Mouse (Mus musculus): ENCODE measurements around the gene Nkpd1. TPM values are rescaled to one million over a fixed set of nuclear protein-coding genes. Genes with fewer than 3 reads are reported as not detected.

The Nkpd1 gene
- total and polyA plus RNA-seq, 3 experiments = 0.22 to 0.55 (median 0.53) TPM

- ATAC-seq (ENCODE audit: extremely low read depth, insufficient number of reproducible peaks, low FRiP score, poor library complexity, severe bottlenecking) (no peak), DNase-seq (ENCODE audit: low spot score) (no peak)
- Histone ChIP-seq H3K27me3 (ENCODE audit: insufficient read depth, low read length) (peaks cover 38% of the 10 kb centered on the region), H3K36me3 (replicated peaks) (no peaks in the 10 kb centered on the region), H3K4me3 (ENCODE audit: low read depth, low read length) (no peak overlapping the region), H3K4me1 (ENCODE audit: insufficient read depth, low read depth, low read length) (peaks cover 4% of the 10 kb centered on the region), H3K9me3 (replicated peaks) (peaks cover 7% of the 10 kb centered on the region)
- TF ChIP-seq GATA2 (IDR thresholded peaks at IDR 0.05; ENCODE audit: borderline replicate concordance, low read depth, low read length) (no peak), POLR2AphosphoS5 (IDR thresholded peaks at IDR 0.05; ENCODE audit: insufficient replicate concordance, low read depth, low read length) (no peak), GATA1 (IDR thresholded peaks at IDR 0.05; ENCODE audit: borderline replicate concordance, low read length) (no peak), TAL1 (conservative IDR thresholded peaks at IDR 0.05; ENCODE audit: low read depth, low read length) (no peak), CTCF (IDR thresholded peaks at IDR 0.05; ENCODE audit: low read depth, low read length) (no peak)
Measured at GRCm38 (mm10) chr7:19477084-19477483, 40.6 kb upstream of the Nkpd1 start.

GRCm38 (mm10) chr7:19477624-19478384 lies 39.8 kb upstream of the Nkpd1 start:
- DNase-seq (ENCODE audit: low spot score) (no peak), ATAC-seq (ENCODE audit: extremely low read depth, insufficient number of reproducible peaks, low FRiP score, poor library complexity, severe bottlenecking) (no peak)
- Histone ChIP-seq H3K4me1 (ENCODE audit: insufficient read depth, low read depth, low read length) (peaks cover 4% of the 10 kb centered on the region), H3K27me3 (ENCODE audit: insufficient read depth, low read length) (peaks cover 40% of the 10 kb centered on the region), H3K9me3 (replicated peaks) (peaks cover 7% of the 10 kb centered on the region), H3K36me3 (replicated peaks) (no peaks in the 10 kb centered on the region), H3K4me3 (ENCODE audit: low read depth, low read length) (no peak overlapping the region)
- TF ChIP-seq POLR2AphosphoS5 (IDR thresholded peaks at IDR 0.05; ENCODE audit: insufficient replicate concordance, low read depth, low read length) = no peak
- TF ChIP-seq CTCF (IDR thresholded peaks at IDR 0.05; ENCODE audit: low read depth, low read length) = no peak
- no peak for TF ChIP-seq GATA1 (IDR thresholded peaks at IDR 0.05; ENCODE audit: borderline replicate concordance, low read length)
- TF ChIP-seq GATA2 (IDR thresholded peaks at IDR 0.05; ENCODE audit: borderline replicate concordance, low read depth, low read length) = no peak
- no peak for TF ChIP-seq TAL1 (conservative IDR thresholded peaks at IDR 0.05; ENCODE audit: low read depth, low read length)

- Histone ChIP-seq H3K4me3 (ENCODE audit: low read depth, low read length) (no peak overlapping the region), H3K4me1 (ENCODE audit: insufficient read depth, low read depth, low read length) (peaks cover 5% of the 10 kb centered on the region), H3K36me3 (replicated peaks) (no peaks in the 10 kb centered on the region), H3K27me3 (ENCODE audit: insufficient read depth, low read length) (peaks cover 41% of the 10 kb centered on the region), H3K9me3 (replicated peaks) (no peaks in the 10 kb centered on the region)
- no peak for DNase-seq (ENCODE audit: low spot score)
- TF ChIP-seq POLR2AphosphoS5 (IDR thresholded peaks at IDR 0.05; ENCODE audit: insufficient replicate concordance, low read depth, low read length) (no peak), GATA2 (IDR thresholded peaks at IDR 0.05; ENCODE audit: borderline replicate concordance, low read depth, low read length) (no peak), GATA1 (IDR thresholded peaks at IDR 0.05; ENCODE audit: borderline replicate concordance, low read length) (no peak), TAL1 (conservative IDR thresholded peaks at IDR 0.05; ENCODE audit: low read depth, low read length) (no peak), CTCF (IDR thresholded peaks at IDR 0.05; ENCODE audit: low read depth, low read length) (no peak)
- ATAC-seq (ENCODE audit: extremely low read depth, insufficient number of reproducible peaks, low FRiP score, poor library complexity, severe bottlenecking) = no peak
Measured at GRCm38 (mm10) chr7:19483281-19483680, 34.4 kb upstream of the Nkpd1 start.

GRCm38 (mm10) chr7:19485488-19485887 lies 32.1 kb upstream of the Nkpd1 start:
- peaks cover 4% of the 10 kb centered on the region for H3K4me1 ChIP-seq (ENCODE audit: insufficient read depth, low read depth, low read length)

GRCm38 (mm10) chr7:19486549-19486948 lies 31.1 kb upstream of the Nkpd1 start:
- TF ChIP-seq CTCF (IDR thresholded peaks at IDR 0.05; ENCODE audit: low read depth, low read length) (no peak), TAL1 (conservative IDR thresholded peaks at IDR 0.05; ENCODE audit: low read depth, low read length) (no peak)
- Histone ChIP-seq H3K4me3 (ENCODE audit: low read depth, low read length) (no peak overlapping the region), H3K36me3 (replicated peaks) (no peaks in the 10 kb centered on the region), H3K9me3 (replicated peaks) (no peaks in the 10 kb centered on the region), H3K27me3 (ENCODE audit: insufficient read depth, low read length) (peaks cover 48% of the 10 kb centered on the region), H3K4me1 (ENCODE audit: insufficient read depth, low read depth, low read length) (peaks cover 4% of the 10 kb centered on the region)
- DNase-seq (ENCODE audit: low spot score) (no peak), ATAC-seq (ENCODE audit: extremely low read depth, insufficient number of reproducible peaks, low FRiP score, poor library complexity, severe bottlenecking) (no peak)

More at GRCm38 (mm10) chr7:19485488-19485887, 32.1 kb upstream of the Nkpd1 start:
- no peak overlapping the region for H3K4me3 ChIP-seq (ENCODE audit: low read depth, low read length)
- DNase-seq (ENCODE audit: low spot score) = no peak
- ATAC-seq (ENCODE audit: extremely low read depth, insufficient number of reproducible peaks, low FRiP score, poor library complexity, severe bottlenecking) = no peak
- no peaks in the 10 kb centered on the region for H3K36me3 ChIP-seq (replicated peaks)
- TF ChIP-seq TAL1 (conservative IDR thresholded peaks at IDR 0.05; ENCODE audit: low read depth, low read length) = no peak
- no peak for TF ChIP-seq POLR2AphosphoS5 (IDR thresholded peaks at IDR 0.05; ENCODE audit: insufficient replicate concordance, low read depth, low read length)
- TF ChIP-seq CTCF (IDR thresholded peaks at IDR 0.05; ENCODE audit: low read depth, low read length) = no peak
- TF ChIP-seq GATA2 (IDR thresholded peaks at IDR 0.05; ENCODE audit: borderline replicate concordance, low read depth, low read length) = no peak
- TF ChIP-seq GATA1 (IDR thresholded peaks at IDR 0.05; ENCODE audit: borderline replicate concordance, low read length) = no peak
- H3K9me3 ChIP-seq (replicated peaks) = no peaks in the 10 kb centered on the region
- H3K27me3 ChIP-seq (ENCODE audit: insufficient read depth, low read length) = peaks cover 46% of the 10 kb centered on the region

- H3K9me3 ChIP-seq (replicated peaks) = no peaks in the 10 kb centered on the region
- ATAC-seq (ENCODE audit: extremely low read depth, insufficient number of reproducible peaks, low FRiP score, poor library complexity, severe bottlenecking) (no peak), DNase-seq (ENCODE audit: low spot score) (no peak)
- H3K36me3 ChIP-seq (replicated peaks) = no peaks in the 10 kb centered on the region
- no peak overlapping the region for H3K4me3 ChIP-seq (ENCODE audit: low read depth, low read length)
- H3K27me3 ChIP-seq (ENCODE audit: insufficient read depth, low read length) = peaks cover 51% of the 10 kb centered on the region
- TF ChIP-seq POLR2AphosphoS5 (IDR thresholded peaks at IDR 0.05; ENCODE audit: insufficient replicate concordance, low read depth, low read length) (no peak), TAL1 (conservative IDR thresholded peaks at IDR 0.05; ENCODE audit: low read depth, low read length) (no peak), CTCF (IDR thresholded peaks at IDR 0.05; ENCODE audit: low read depth, low read length) (no peak), GATA2 (IDR thresholded peaks at IDR 0.05; ENCODE audit: borderline replicate concordance, low read depth, low read length) (no peak), GATA1 (IDR thresholded peaks at IDR 0.05; ENCODE audit: borderline replicate concordance, low read length) (no peak)
- peaks cover 3% of the 10 kb centered on the region for H3K4me1 ChIP-seq (ENCODE audit: insufficient read depth, low read depth, low read length)
Measured at GRCm38 (mm10) chr7:19489525-19489924, 28.1 kb upstream of the Nkpd1 start.
